Mouse (Mus musculus) midbrain, postnatal 0 days (tissue): Measurements from ENCODE around the gene Dscam. TPM values are rescaled to one million over a fixed set of nuclear protein-coding genes. Genes with fewer than 3 reads are reported as not detected.

Source experiments
- ATAC-seq: fragments of 200-750 bp; cut with Nextera tagmentation; 2 replicates; pipeline ENCODE4 v1.8.0; 2017; ENCODE audit warnings: moderate number of reproducible peaks, mild to moderate bottlenecking, moderate TSS enrichment, moderate library complexity; ENCODE audit not compliant: low FRiP score
- DNase-seq: peaks from one replicate; pipeline ENCODE4 v3.0.0-alpha.2; 2015; ENCODE audit warnings: low spot score
- H3K27ac ChIP-seq: fragments of 300-500 bp; sonication (generic); 2 replicates; pipeline ENCODE4 v1.5.1; 2014; ENCODE audit warnings: low read depth, mild to moderate bottlenecking, low read length, mixed read lengths
- H3K27me3 ChIP-seq: fragments of 300-500 bp; sonication (generic); 2 replicates; pipeline ENCODE4 v1.6.1; 2014; ENCODE audit warnings: low read length, control low read depth, mixed read lengths; ENCODE audit not compliant: insufficient read depth
- H3K36me3 ChIP-seq: fragments of 300-500 bp; sonication (generic); 2 replicates; pipeline ENCODE4 v1.6.1; 2014; ENCODE audit warnings: low read length, control low read depth, mixed read lengths; ENCODE audit not compliant: insufficient read depth
- H3K4me1 ChIP-seq: fragments of 300-500 bp; sonication (generic); 2 replicates; pipeline ENCODE4 v1.6.1; 2014; ENCODE audit warnings: mild to moderate bottlenecking, control low read depth, antibody characterized with exemption, low read length, mixed read lengths; ENCODE audit not compliant: insufficient read depth
- H3K4me2 ChIP-seq: fragments of 300-500 bp; sonication (generic); 2 replicates; pipeline ENCODE4 v1.6.1; 2014; ENCODE audit warnings: low read depth, mild to moderate bottlenecking, low read length, mixed read lengths; ENCODE audit not compliant: poor library complexity, severe bottlenecking
- H3K4me3 ChIP-seq: fragments of 300-500 bp; sonication (generic); 2 replicates; pipeline ENCODE4 v1.5.1; 2014; ENCODE audit warnings: low read depth, mild to moderate bottlenecking, low read length, moderate library complexity
- H3K9ac ChIP-seq: fragments of 300-500 bp; sonication (generic); replicated peaks from 2 replicates; pipeline ENCODE4 v1.6.1; 2014; ENCODE audit warnings: mild to moderate bottlenecking, low read length, moderate library complexity, mixed read lengths; ENCODE audit not compliant: poor library complexity, severe bottlenecking
- H3K9me3 ChIP-seq: fragments of 300-500 bp; sonication (generic); 2 replicates; pipeline ENCODE4 v1.6.1; 2016; ENCODE audit warnings: low read length, control low read depth
- CTCF ChIP-seq: IDR thresholded peaks from 2 replicates; pipeline ENCODE4 v1.5.1; 2016; ENCODE audit warnings: antibody characterized with exemption, mild to moderate bottlenecking
- WGBS: fragments of 180-500 bp; shearing (Covaris S2); extraction: QIAGEN DNeasy Blood & Tissue Kit; methylation state at CpG from one replicate; pipeline ENCODE4 v1.1.7; 2014; 5-methylcytosine and 5-hydroxymethylcytosine counted together
- polyA plus RNA-seq: library from polyadenylated mRNA; unstranded; fragments of >200 nt; fragmentation: Nextera tagmentation; extraction: Ambion mirVana; gene quantifications from 2 replicates; pipeline ENCODE4 v1.2.1, GENCODE M21; 2015
- total RNA-seq: library from RNA; depleted of rRNA; stranded (reverse); fragments of >200 nt; gene quantifications from 2 replicates; pipeline ENCODE4 v1.2.3, GENCODE M21; 2014

Dscam gene
- total and polyA plus RNA-seq, 2 experiments from 2014 or later, result 15.1 to 64.6 TPM

GRCm38 (mm10) chr16:96779021-96779420, 391.5 kb downstream of the Dscam start:
- 14% methylated on average over 5 of the region's 5 CpGs for WGBS
- no peak for TF ChIP-seq CTCF
- DNase-seq (no peak), ATAC-seq (no peak)
- no peaks in the 10 kb centered on the region for H3K27me3 ChIP-seq
- H3K27ac ChIP-seq, result no peak overlapping the region
- no peak overlapping the region for H3K9ac ChIP-seq
- H3K4me1 ChIP-seq, result no peaks in the 10 kb centered on the region; the same call in 1 of the 2 replicates
- no peaks in the 10 kb centered on the region for H3K9me3 ChIP-seq
- H3K4me2 ChIP-seq, result no peak overlapping the region
- H3K36me3 ChIP-seq, result peaks cover 3% of the 10 kb centered on the region; the same call in 1 of the 2 replicates
- no peak overlapping the region for H3K4me3 ChIP-seq

- Histone ChIP-seq H3K36me3 (no peaks in the 10 kb centered on the region; the same call in 1 of the 2 replicates), H3K27me3 (no peaks in the 10 kb centered on the region), H3K4me1 (no peaks in the 10 kb centered on the region), H3K27ac (no peak overlapping the region), H3K4me3 (no peak overlapping the region), H3K9me3 (no peaks in the 10 kb centered on the region), H3K9ac (no peak overlapping the region), H3K4me2 (no peak overlapping the region)
- no peak for TF ChIP-seq CTCF
- ATAC-seq (no peak), DNase-seq (no peak)
- 94% methylated on average over 1 of the region's 1 CpGs for WGBS
Measured at GRCm38 (mm10) chr16:96774245-96774644, 396.3 kb downstream of the Dscam start.

DNA sequence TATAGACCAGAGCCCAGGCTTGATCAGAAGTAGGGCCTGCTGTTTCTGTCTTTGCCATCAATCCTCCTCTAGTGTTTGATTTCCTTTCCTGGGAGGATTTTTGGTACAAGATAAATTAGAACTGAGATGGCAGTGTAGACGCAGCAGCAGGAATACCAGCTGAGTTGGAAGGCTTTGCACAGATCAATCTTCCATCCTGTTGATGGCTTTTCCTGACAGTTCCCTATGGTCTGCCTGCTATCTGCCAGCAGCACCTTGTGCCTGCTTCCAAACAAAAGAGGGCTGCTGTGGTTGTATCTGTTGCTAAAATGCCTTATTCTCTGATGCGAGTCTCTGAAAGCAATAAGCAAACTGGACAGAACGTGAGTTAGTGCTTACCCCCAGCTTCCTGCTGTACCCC, 402.6 kb downstream of the Dscam start:
- WGBS, result 38% methylated on average over 3 of the region's 3 CpGs
- H3K4me1 ChIP-seq, result peaks cover 7% of the 10 kb centered on the region; the same call in 1 of the 2 replicates

GRCm38 (mm10) chr16:96767508-96767907, 403.0 kb downstream of the Dscam start:
- no peak overlapping the region for H3K4me3 ChIP-seq
- TF ChIP-seq CTCF, result no peak
- peak overlapping the region; percentile 52 for H3K27ac ChIP-seq
- H3K4me2 ChIP-seq, result no peak overlapping the region
- ATAC-seq (no peak), DNase-seq (no peak)
- peaks cover 7% of the 10 kb centered on the region; the same call in 1 of the 2 replicates for H3K4me1 ChIP-seq
- H3K9ac ChIP-seq, result 0 out of 2 replicates have a peak overlapping the region, but pooled peaks have one; percentile 29
- 15% methylated on average over 4 of the region's 4 CpGs for WGBS
- H3K27me3 ChIP-seq, result no peaks in the 10 kb centered on the region
- H3K9me3 ChIP-seq, result no peaks in the 10 kb centered on the region
- H3K36me3 ChIP-seq, result no peaks in the 10 kb centered on the region; the same call in 1 of the 2 replicates

More for the DNA sequence above, 402.6 kb downstream of the Dscam start:
- peak overlapping the region; percentile 52 for H3K27ac ChIP-seq
- DNase-seq, result no peak
- H3K4me3 ChIP-seq, result no peak overlapping the region
- no peak for TF ChIP-seq CTCF
- ATAC-seq, result no peak
- no peak overlapping the region for H3K4me2 ChIP-seq
- no peaks in the 10 kb centered on the region; the same call in 1 of the 2 replicates for H3K36me3 ChIP-seq
- no peaks in the 10 kb centered on the region for H3K27me3 ChIP-seq
- H3K9ac ChIP-seq, result 0 out of 2 replicates have a peak overlapping the region, but pooled peaks have one; percentile 29
- no peaks in the 10 kb centered on the region for H3K9me3 ChIP-seq

GRCm38 (mm10) chr16:96761225-96761624, 409.3 kb downstream of the Dscam start:
- peaks cover 20% of the 10 kb centered on the region for H3K4me1 ChIP-seq
- H3K4me2 ChIP-seq, result no peak overlapping the region
- peak overlapping the region; percentile 59 for H3K27ac ChIP-seq
- no peaks in the 10 kb centered on the region for H3K36me3 ChIP-seq
- no peak for TF ChIP-seq CTCF
- WGBS, result 24% methylated on average over 12 of the region's 12 CpGs
- DNase-seq (peak; percentile 34), ATAC-seq (no peak)
- H3K9me3 ChIP-seq, result no peaks in the 10 kb centered on the region
- H3K4me3 ChIP-seq, result no peak overlapping the region
- 0 out of 2 replicates have a peak overlapping the region, but pooled peaks have one; percentile 3 for H3K9ac ChIP-seq
- no peaks in the 10 kb centered on the region for H3K27me3 ChIP-seq

GRCm38 (mm10) chr16:96759081-96759603, 411.4 kb downstream of the Dscam start:
- no peaks in the 10 kb centered on the region for H3K36me3 ChIP-seq
- H3K9ac ChIP-seq, result no peak overlapping the region
- no peak overlapping the region for H3K27ac ChIP-seq
- DNase-seq (no peak), ATAC-seq (no peak)
- no peak overlapping the region for H3K4me3 ChIP-seq
- H3K4me2 ChIP-seq, result no peak overlapping the region
- peaks cover 23% of the 10 kb centered on the region for H3K4me1 ChIP-seq
- 69% methylated on average over 5 of the region's 5 CpGs for WGBS
- H3K9me3 ChIP-seq, result no peaks in the 10 kb centered on the region
- H3K27me3 ChIP-seq, result no peaks in the 10 kb centered on the region
- TF ChIP-seq CTCF, result no peak
